Mouse (Mus musculus) E14TG2a.4 (cell line): ENCODE data around the gene Grip1.

Experiments used
- CTCF ChIP-seq: conservative IDR thresholded peaks from 2 replicates; pipeline ENCODE4 v1.5.1; 2014; ENCODE audit warnings: low read length
- POU5F1 ChIP-seq: IDR thresholded peaks from 2 replicates; pipeline ENCODE4 v1.6.1; 2014; ENCODE audit warnings: low read length, borderline replicate concordance

DNA sequence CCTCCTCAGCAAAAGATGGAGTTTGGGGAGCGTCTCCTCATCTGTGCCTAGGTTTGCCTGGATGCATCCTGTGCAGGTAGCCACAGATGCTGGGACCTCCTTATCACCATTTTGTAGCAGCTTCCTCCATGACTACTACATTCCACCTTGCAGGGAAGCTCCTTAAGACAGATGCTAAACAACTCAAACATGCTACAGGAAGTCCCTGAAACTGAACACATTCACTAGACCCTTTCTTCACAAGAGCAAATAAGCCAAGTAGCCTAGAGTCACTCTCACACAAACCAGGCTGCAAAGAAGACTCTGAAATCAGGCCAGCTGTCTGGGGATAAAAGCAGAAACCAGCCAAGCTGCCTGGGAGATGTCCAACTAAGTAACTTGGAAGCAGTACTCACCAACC is 661.6 kb downstream of the Grip1 start:
- no peak for TF ChIP-seq CTCF
- TF ChIP-seq POU5F1 = no peak
